Mouse (Mus musculus) bone marrow macrophage, adult 2 months (primary cell): ENCODE data around the gene Grin2b.

Experiments used
- CTCF ChIP-seq: IDR thresholded peaks from 2 replicates; pipeline ENCODE4 v1.5.1; 2012; ENCODE audit warnings: low read depth, mild to moderate bottlenecking, low read length, moderate library complexity
- POLR2A ChIP-seq: IDR thresholded peaks from 2 replicates; pipeline ENCODE4 v1.6.1; 2012; ENCODE audit warnings: mild to moderate bottlenecking, low read depth, low read length, borderline replicate concordance

DNA sequence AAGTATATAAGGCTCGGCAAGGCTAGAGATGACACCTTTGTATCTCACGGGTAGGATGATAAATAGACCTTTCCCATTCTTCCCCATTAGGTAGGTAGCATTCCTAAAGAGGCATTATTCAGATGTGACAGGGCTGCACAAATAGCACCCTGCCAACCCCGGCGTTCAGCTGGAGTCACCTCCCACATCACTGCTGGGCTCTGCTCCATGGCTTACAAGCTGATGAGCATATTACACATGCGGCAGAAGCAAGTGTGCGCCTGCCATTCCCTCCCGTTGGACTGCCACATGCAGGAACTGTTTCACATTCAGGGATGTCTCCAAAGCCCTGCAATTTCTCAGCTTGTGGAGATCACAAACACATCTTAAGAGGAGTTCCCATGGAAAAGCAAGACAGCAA, 307.5 kb downstream of the Grin2b start:
- TF ChIP-seq CTCF: no peak
- no peak for TF ChIP-seq POLR2A
